11 mouse cellular contexts compared by ENCODE assay signal in the genomic region with DNA sequence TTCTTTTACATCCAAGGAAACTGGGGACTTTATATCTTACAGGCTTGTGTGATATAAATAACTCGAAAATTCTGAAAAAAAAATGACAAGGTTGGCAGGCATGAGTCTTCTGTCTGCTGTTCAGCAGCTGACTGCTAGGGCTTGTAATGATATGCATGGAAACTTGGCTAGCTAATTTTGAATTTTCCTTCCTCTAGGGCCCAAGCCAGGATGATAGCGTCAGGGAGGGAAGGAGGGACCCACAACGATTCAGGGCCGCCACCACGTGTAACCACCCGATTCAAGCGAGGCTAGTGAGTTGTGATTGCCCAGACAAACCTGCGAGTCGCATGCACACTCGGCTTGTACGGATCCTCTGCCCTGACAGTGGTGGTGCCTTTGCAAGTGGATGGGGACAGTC.
DNase-seq lines count a peak whose midpoint lies in the region; ATAC-seq lines count a peak whose summit lies in the region.
"Had no signal": no experiment of that assay in that cellular context is flagged by ENCODE, and none has a peak within 500 bp of the region (broad histone marks: within the 10 kb centered on the region; RNA-seq: fewer than 3 reads in every experiment).

No protein-coding gene starts in this region.

- DNase-seq in heart, adult 8-10 months (ENCODE audit: low spot score) = peak; percentile 58
- no peak for DNase-seq in heart, postnatal 36 days
- peak; percentile 63 for DNase-seq in right cerebral cortex, adult 18-20 months
- DNase-seq in right cerebral cortex, postnatal 4 days = no peak
- no peak for DNase-seq in testis, postnatal 10 days (ENCODE audit: low spot score)
- no peak for DNase-seq in Muller cell, postnatal 12 days (ENCODE audit: inconsistent ontology term)
- DNase-seq: cerebellum, adult 18-20 months; lung, adult 18-20 months had no signal

- no peak overlapping the region for H3K9ac ChIP-seq in heart, embryonic 15.5 days
- H3K9ac ChIP-seq: heart, embryonic 13.5 days; neural tube, embryonic 13.5 days had no signal

- no peak overlapping the region for H3K4me2 ChIP-seq in heart, embryonic 15.5 days
- H3K4me2 ChIP-seq: heart, embryonic 13.5 days; neural tube, embryonic 13.5 days had no signal

- ATAC-seq in heart, embryonic 15.5 days (replicated peaks; ENCODE audit: insufficient number of reproducible peaks, insufficient read depth, low FRiP score, low read depth) = no peak

- no peaks in the 10 kb centered on the region for H3K36me3 ChIP-seq in heart, embryonic 15.5 days
- H3K36me3 ChIP-seq: heart, embryonic 13.5 days; neural tube, embryonic 13.5 days had no signal

- H3K4me1 ChIP-seq in heart, embryonic 15.5 days (replicated peaks) = peaks cover 45% of the 10 kb centered on the region

- no peaks in the 10 kb centered on the region for H3K27me3 ChIP-seq in heart, embryonic 15.5 days
- H3K27me3 ChIP-seq: heart, embryonic 13.5 days; neural tube, embryonic 13.5 days had no signal

- no peak overlapping the region for H3K4me3 ChIP-seq in heart, embryonic 15.5 days
- H3K4me3 ChIP-seq: heart, embryonic 13.5 days; neural tube, embryonic 13.5 days had no signal

- intact Hi-C loops in heart, postnatal 36 days (cut with DNase I) = loop anchor here (5.0 kb wide), 1 partner anchor 67 kb away; no protein-coding TSS in a partner anchor

- WGBS in heart, embryonic 15.5 days = 78% methylated on average over 11 of the region's 11 CpGs

- H3K27ac ChIP-seq in heart, embryonic 15.5 days = peak overlapping the region; percentile 61
- H3K27ac ChIP-seq: heart, embryonic 13.5 days; neural tube, embryonic 13.5 days had no signal

- no peaks in the 10 kb centered on the region for H3K9me3 ChIP-seq in heart, embryonic 15.5 days (replicated peaks)
- H3K9me3 ChIP-seq: neural tube, embryonic 13.5 days had no signal

Comparison
In these comparisons a context has a peak if more than half of its experiments do, and no peak if none do; other contexts are left out.
1. DNase-seq: peak in heart, adult 8-10 months (single experiment) and right cerebral cortex, adult 18-20 months (single experiment); none in heart, postnatal 36 days (0 of 2), right cerebral cortex, postnatal 4 days (single experiment), testis, postnatal 10 days (single experiment) and Muller cell, postnatal 12 days (single experiment).